Mouse (Mus musculus) small intestine, adult 2 months (tissue): ENCODE measurements around the gene Spata32.

Experiments used
- CTCF ChIP-seq: fragments of 200-500 bp; IDR thresholded peaks from 2 replicates; pipeline ENCODE4 v1.5.1; 2012; ENCODE audit warnings: low read depth, mild to moderate bottlenecking, control low read depth, inconsistent platforms, low read length, moderate library complexity, mixed read lengths; ENCODE audit not compliant: insufficient replicate concordance, insufficient read length; ENCODE audit errors: extremely low read depth
- POLR2A ChIP-seq: fragments of 200-500 bp; IDR thresholded peaks from 2 replicates; pipeline ENCODE4 v1.6.1; 2012; ENCODE audit warnings: low read depth, mild to moderate bottlenecking, control low read depth, inconsistent platforms, low read length, moderate library complexity

DNA sequence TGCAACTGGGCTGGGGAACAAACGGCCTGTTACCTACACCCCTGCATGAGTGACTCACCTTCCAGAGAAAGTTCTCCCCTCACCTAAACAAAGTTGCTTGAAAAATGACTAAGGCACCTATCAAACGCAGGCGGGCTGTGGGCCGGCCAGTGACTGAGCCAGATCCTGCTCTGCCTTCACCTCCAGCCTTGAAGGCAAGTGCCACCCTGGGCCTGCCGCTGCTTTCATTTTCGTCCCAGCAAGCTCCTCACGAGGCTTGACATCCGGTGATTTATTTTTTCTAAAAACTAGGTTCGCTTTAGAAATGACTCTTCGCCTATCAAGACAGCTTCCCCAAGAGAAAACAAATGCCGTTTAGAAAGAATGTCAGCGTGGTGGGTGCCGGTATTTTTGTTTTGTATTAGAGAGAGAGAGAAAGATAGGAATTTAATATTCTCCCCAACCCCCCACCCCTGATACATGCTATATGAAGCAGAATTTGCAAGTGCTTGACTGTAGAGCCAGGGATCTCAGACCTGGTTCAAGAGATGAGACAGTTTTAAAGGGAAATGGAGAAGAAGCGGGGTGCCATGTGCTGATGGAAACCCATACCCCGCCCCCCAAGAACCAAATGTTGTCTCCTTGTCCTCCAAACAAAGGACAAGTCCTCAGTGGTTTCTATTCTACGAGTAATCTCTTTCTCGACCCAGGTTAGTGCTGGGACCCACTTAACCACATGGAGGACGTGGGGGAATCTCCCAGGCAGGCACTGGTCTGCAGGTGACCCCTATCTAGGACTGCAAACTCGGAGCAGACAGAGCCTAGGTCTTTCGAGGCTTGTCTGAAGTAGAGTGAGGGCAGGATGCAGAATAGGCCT lies 44.4 kb upstream of the Spata32 start:
- TF ChIP-seq CTCF (no peak), POLR2A (no peak)
